Mouse (Mus musculus) testis, adult 2 months (tissue): ENCODE measurements around the gene Thumpd3. TPM values are rescaled to one million over a fixed set of nuclear protein-coding genes. Genes with fewer than 3 reads are reported as not detected.
A peak's percentile ranks its signal among the peaks of the same experiment; 100 is the strongest.

Experiments
- H3K27ac ChIP-seq: fragments of 200-500 bp; 2 replicates; pipeline ENCODE4 v1.5.1; 2012; ENCODE audit warnings: low read depth, low read length; ENCODE audit not compliant: control insufficient read depth, insufficient read depth
- H3K27me3 ChIP-seq: fragments of 200-500 bp; 2 replicates; pipeline ENCODE4 v1.6.1; 2012; ENCODE audit warnings: mild to moderate bottlenecking, low read length, moderate library complexity; ENCODE audit not compliant: control insufficient read depth, insufficient read depth
- H3K36me3 ChIP-seq: fragments of 200-500 bp; 2 replicates; pipeline ENCODE4 v1.6.1; 2012; ENCODE audit warnings: mild to moderate bottlenecking, low read length; ENCODE audit not compliant: control insufficient read depth, insufficient read depth
- H3K4me1 ChIP-seq: fragments of 200-500 bp; 2 replicates; pipeline ENCODE4 v1.6.1; 2012; ENCODE audit warnings: low read length; ENCODE audit not compliant: control insufficient read depth, insufficient read depth
- H3K4me3 ChIP-seq: fragments of 200-500 bp; 2 replicates; pipeline ENCODE4 v1.5.1; 2012; ENCODE audit warnings: low read depth, mild to moderate bottlenecking, low read length, moderate library complexity, mixed read lengths; ENCODE audit not compliant: control insufficient read depth
- CTCF ChIP-seq: fragments of 200-500 bp; IDR thresholded peaks from 2 replicates; pipeline ENCODE4 v1.5.1; 2012; ENCODE audit warnings: low read depth, mild to moderate bottlenecking, inconsistent platforms, low read length, moderate library complexity; ENCODE audit not compliant: control insufficient read depth, insufficient read depth, insufficient replicate concordance
- POLR2A ChIP-seq: fragments of 200-500 bp; IDR thresholded peaks from 2 replicates; pipeline ENCODE4 v1.6.1; 2012; ENCODE audit warnings: low read depth, mild to moderate bottlenecking, inconsistent platforms, low read length, moderate library complexity; ENCODE audit not compliant: control insufficient read depth
- polyA plus RNA-seq: library from polyadenylated mRNA; depleted of rRNA; stranded (reverse); fragments of >200 nt; gene quantifications from 2 replicates; pipeline ENCODE4 v1.2.3, GENCODE M21; 2012

Gene Thumpd3
- polyA plus RNA-seq, 1 experiment = 54.4 TPM

DNA sequence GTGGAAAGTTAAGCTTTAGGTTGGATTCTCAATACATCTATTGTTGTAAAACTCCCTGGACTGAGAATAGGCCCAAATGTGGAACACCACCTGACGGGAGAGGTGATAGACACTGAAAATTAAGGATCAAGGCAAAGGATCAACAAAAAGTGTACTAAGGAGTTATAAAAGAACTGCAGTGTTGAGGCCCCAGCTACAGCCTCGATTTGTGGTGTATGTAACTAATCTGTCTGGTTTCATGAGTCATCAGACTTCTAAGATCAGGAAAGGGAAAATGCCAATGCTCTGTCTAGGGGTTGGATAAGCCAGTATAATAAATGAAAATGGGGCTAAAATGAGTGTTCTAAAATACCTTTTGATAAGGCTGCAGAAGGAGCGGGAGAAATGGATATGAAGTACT is 29.2 kb downstream of the Thumpd3 start:
- peak overlapping the region; percentile 10; the same call in 1 of the 2 replicates for H3K27ac ChIP-seq
- no peaks in the 10 kb centered on the region for H3K27me3 ChIP-seq
- H3K4me3 ChIP-seq = peak overlapping the region; percentile 48; the same call in 1 of the 2 replicates
- no peak for TF ChIP-seq CTCF
- TF ChIP-seq POLR2A = no peak
- H3K36me3 ChIP-seq = no peaks in the 10 kb centered on the region
- H3K4me1 ChIP-seq = no peaks in the 10 kb centered on the region

DNA sequence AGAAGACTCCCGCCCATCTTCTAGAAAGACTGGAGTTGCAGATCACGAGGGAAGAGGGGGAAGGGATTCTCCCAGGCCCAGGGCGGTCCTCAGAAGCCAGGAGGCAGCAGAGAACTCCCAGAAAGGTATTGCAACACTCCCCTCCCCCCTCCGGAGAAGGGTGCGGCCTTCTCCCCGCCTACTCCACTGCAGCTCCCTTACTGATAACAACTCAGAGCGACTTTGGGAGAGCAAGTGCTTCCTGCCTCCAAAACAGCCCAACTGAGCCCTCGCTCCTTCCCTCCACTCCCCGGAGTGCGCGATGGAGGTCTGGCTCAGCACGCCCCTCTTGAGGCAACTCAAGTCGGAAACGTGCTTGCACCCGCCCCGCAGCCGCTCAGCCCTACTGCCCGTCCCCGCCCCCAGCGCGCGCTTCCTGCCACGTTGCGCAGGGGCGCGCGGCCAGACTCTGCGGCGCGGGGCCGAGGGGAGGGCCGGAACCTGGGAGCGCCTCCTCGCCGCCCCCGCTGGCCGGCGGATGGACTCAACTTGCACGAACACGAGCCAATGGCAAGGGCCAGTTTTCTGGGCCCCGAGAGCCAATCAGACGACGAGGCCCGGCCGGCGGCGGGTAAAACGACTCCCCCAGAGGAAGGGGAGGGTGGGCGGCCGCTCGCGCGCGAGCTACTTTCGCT is 30.1 kb downstream of the Thumpd3 start:
- TF ChIP-seq CTCF (no peak; the same call in 1 of the 2 replicates), POLR2A (peak; percentile 49)

DNA sequence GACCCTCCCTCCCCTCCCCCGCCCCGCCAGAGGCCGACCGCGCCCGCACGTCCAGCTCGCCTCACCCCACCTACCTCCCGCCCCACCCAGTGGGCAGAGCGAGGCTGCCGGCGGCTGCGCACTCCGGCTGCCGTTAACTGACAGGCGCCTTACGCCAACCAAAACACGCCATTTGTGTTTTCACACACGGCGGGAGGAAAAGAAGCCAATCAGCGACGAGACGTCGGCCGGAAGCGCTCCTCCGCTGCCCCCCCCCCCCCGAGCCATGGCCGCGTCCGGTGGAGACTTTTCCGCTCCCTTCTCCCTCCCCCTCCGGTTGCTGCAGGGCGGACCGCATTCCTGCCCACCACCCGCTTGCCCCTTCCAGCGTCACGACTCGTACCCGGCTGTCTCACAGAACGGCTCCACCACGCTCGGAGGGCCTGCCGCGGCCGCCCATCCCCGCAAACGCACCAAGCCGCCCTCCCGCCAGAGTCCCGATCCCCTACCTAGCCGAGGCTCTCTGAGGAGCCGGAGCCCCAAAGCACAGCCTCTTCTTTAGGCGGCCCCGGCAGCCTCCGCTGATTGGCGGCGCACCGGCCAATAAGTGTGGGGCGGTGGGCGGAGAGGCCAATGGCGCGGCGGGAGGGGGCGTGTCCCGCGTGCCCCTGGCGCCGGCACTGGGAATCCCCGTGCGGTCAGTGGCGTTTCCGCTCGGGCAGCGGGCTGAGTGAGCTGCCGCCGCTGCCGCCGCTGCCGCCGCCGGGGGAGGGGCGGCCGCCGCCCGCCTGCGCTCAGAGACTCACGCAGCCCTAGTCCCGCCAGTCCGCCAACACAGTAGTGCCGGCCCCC is 30.9 kb downstream of the Thumpd3 start, which contains the start of gene Setd5:
Gene Setd5 (plus strand): TSS at position 680 of the 831 bp plus-strand sequence.
- TF ChIP-seq CTCF (no peak), POLR2A (peak; percentile 93)
- no peaks in the 10 kb centered on the region for H3K27me3 ChIP-seq
- peak within 1 kb of the TSS; percentile 93 for H3K4me3 ChIP-seq
- H3K36me3 ChIP-seq = no peaks in the 10 kb centered on the region
- no peaks in the 10 kb centered on the region for H3K4me1 ChIP-seq
- H3K27ac ChIP-seq = peak within 1 kb of the TSS; percentile 98

More for the DNA sequence above, 30.1 kb downstream of the Thumpd3 start:
- peak overlapping the region; percentile 96 for H3K27ac ChIP-seq
- no peaks in the 10 kb centered on the region for H3K36me3 ChIP-seq
- H3K27me3 ChIP-seq = no peaks in the 10 kb centered on the region
- H3K4me1 ChIP-seq = no peaks in the 10 kb centered on the region
- peak overlapping the region; percentile 93 for H3K4me3 ChIP-seq

DNA sequence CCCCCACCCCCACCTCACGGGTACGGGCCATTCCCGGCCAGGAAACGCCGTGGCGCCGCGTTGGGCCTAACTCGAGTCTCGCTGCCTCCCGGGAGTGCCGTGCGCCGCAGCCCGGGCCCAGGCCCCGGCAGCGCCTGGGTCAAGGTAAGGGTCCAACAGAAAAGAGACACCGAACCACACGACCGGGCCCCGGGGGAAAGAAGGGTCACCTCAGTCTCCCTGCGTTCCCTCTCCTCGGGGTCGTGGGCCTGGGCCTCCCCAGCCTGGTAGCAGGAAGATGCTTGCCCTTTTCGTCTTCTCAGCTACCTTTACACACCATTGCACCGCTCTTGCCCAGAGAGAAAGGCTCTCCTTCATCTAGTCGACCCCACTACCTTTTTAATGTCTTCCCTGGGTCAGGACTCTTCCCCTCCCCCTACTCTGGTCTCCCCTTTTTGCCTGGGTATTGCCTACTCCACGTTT is 31.6 kb downstream of the Thumpd3 start:
- peak overlapping the region; percentile 93 for H3K4me3 ChIP-seq
- no peaks in the 10 kb centered on the region for H3K36me3 ChIP-seq
- H3K27me3 ChIP-seq = no peaks in the 10 kb centered on the region
- peak overlapping the region; percentile 96 for H3K27ac ChIP-seq
- TF ChIP-seq CTCF (no peak), POLR2A (no peak; the same call in 1 of the 2 replicates)
- H3K4me1 ChIP-seq = no peaks in the 10 kb centered on the region

DNA sequence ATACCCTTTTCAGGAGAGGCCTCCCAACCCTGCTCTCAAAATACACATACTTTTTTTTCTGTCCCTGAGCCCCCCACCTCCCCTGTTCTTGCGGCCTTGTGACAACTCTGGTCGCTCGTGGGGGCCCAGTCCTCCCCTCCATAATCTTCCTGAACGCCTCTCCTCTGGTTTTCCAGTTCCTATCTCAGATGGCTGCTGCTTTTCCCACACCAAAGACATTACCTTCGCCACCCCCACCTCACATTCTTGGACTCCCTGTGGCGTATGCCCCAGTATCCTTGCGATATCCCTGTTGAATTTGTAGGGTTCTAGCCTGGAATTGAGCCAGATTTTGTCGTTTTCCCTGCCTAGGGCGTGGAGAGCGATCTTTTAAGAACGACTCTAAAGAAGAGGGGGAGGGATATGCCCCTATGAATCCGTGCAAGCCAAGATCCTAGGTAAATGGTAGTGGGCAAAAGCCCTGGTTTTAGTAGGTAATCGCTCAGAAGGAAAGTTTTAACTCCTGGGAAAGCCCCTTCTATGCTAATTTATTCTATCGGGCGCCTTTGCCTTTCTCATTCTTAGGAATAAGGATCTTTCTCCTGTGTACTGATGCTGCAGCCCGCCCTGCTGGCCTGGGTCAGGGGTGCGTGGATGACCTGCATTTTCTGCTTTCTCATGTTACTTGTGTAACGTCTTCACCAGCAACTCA is 32.2 kb downstream of the Thumpd3 start:
- Histone ChIP-seq H3K4me1 (no peaks in the 10 kb centered on the region), H3K4me3 (peak overlapping the region; percentile 93), H3K27me3 (no peaks in the 10 kb centered on the region), H3K27ac (peak overlapping the region; percentile 96), H3K36me3 (no peaks in the 10 kb centered on the region)
- TF ChIP-seq CTCF (no peak), POLR2A (no peak)

DNA sequence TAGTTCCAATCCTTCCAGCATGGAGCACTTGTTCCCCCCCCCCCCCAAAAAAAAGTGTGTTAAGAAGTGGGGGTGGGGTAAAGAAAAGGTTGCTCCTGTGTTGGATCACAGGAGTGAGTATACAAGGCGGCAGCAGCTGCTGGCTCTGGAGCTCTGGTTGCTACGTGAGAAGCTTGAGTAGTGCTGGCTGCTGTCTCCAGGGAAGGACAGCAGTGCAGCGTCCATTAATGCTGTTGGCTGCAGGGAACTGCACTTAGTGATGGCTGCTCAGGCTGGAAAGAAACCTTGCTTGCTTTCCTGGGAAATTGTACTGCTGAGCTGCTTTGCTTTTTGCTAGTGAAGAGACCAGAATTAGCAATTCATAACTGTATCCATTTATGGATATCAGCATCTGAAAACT is 33.5 kb downstream of the Thumpd3 start:
- H3K36me3 ChIP-seq = no peaks in the 10 kb centered on the region
- H3K27ac ChIP-seq = no peak overlapping the region
- peak overlapping the region; percentile 77 for H3K4me3 ChIP-seq
- no peaks in the 10 kb centered on the region for H3K4me1 ChIP-seq
- no peaks in the 10 kb centered on the region for H3K27me3 ChIP-seq
- TF ChIP-seq POLR2A = no peak
- TF ChIP-seq CTCF = no peak

DNA sequence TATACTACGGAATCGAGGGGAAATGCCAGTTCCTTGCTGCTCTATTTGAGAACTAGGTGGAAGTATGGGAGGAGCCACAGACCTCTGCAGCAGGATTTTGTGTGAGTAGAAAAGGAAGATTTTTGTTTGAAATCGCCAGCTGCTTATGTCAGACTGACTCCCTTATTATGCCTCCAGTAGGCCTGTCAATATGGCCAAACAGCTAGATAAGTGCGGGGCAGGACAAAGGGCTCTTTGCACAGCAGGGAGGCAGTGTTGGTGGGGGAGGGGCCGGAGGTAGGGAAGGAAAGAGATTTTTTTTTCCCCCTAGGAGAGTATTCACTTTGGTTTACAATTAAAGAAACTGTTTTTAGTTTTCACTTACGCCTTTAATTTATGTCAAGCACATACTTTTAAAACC is 36.2 kb downstream of the Thumpd3 start:
- H3K36me3 ChIP-seq = no peaks in the 10 kb centered on the region
- H3K27ac ChIP-seq = no peak overlapping the region
- H3K27me3 ChIP-seq = no peaks in the 10 kb centered on the region
- H3K4me3 ChIP-seq = no peak overlapping the region
- no peaks in the 10 kb centered on the region for H3K4me1 ChIP-seq
- TF ChIP-seq CTCF (no peak), POLR2A (no peak)
